Mouse (Mus musculus): Measurements from ENCODE around the gene Gtf3c4.

Gtf3c4 gene

DNA sequence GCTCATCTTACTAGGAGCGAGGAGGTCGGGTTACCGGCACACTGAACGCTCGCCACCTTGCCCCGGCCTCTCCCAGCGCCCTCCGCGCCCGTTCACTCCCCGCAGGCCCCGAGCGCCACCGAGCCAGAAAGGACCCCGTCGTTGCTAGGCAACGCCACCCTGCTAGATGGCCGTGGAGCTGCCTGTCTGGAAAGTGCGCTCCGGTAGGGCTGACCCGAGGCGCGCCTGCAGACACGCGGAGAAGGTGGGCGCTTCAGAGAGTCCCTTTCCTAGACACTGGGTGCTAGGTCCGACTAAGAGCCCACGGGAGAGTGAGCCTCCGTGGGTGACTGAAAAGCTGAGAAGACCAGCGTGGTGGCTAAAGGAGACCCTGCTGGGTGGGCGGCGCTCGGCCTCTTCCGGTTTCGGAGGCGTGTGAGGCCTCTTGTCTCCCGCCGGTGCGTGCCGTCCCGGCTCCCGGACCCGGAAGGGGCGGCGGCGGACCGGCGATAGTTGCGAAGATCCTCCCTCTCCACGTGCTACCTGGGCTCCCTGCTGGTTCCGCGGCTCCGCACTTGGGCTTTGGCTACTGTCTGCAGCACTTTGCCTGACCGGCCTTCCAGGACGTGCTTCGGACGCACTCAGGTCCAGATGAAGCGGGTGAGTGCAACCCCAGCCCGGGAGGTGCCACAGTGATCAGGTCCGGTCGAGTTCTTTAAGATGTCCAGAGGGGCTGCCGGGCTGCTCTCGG lies at the start of gene Gtf3c4, which contains the start of gene Ddx31:
Gene Gtf3c4, minus strand, starts transcription at position 139 of the 730 bp plus-strand sequence.
Gene Ddx31, plus strand, starts transcription at position 185 of the 730 bp plus-strand sequence.
- DNase-seq (ENCODE audit: low read depth, low spot score), result peak; percentile 96

GRCm38 (mm10) chr2:28884914-28885313 lies 44.8 kb upstream of the Gtf3c4 start:
- DNase-seq (ENCODE audit: low read depth, low spot score), result no peak

- DNase-seq (ENCODE audit: low read depth, low spot score), result no peak
Observed at GRCm38 (mm10) chr2:28882826-28883485, 42.8 kb upstream of the Gtf3c4 start.

- no peak for DNase-seq (ENCODE audit: low read depth, low spot score)
Observed at GRCm38 (mm10) chr2:28882047-28882446, 41.9 kb upstream of the Gtf3c4 start.

GRCm38 (mm10) chr2:28881275-28881674 lies 41.1 kb upstream of the Gtf3c4 start:
- no peak for DNase-seq (ENCODE audit: low read depth, low spot score)

DNA sequence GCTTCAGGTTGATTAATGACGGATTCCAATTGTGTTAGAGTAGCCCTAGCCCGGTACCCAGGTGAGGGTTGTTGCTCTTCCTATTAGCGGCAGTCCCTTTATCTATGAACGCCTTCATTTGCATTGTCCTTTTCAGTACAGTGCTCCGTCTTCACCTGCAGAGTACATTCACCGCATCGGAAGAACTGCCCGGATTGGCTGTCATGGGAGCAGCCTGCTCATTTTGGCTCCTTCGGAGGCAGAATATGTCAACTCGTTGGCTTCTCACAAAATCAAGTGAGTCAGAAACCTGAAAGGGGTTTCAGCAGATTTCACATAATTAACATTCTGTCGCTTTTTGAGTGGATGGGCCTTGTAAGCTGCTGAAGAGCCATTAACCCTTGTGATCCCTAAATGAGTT lies 35.4 kb upstream of the Gtf3c4 start:
- no peak for DNase-seq (ENCODE audit: low read depth, low spot score)

- no peak for DNase-seq (ENCODE audit: low read depth, low spot score)
Observed at GRCm38 (mm10) chr2:28867495-28867894, 27.3 kb upstream of the Gtf3c4 start.

GRCm38 (mm10) chr2:28863857-28864256 lies 23.7 kb upstream of the Gtf3c4 start:
- DNase-seq (ENCODE audit: low read depth, low spot score), result peak; percentile 26

DNA sequence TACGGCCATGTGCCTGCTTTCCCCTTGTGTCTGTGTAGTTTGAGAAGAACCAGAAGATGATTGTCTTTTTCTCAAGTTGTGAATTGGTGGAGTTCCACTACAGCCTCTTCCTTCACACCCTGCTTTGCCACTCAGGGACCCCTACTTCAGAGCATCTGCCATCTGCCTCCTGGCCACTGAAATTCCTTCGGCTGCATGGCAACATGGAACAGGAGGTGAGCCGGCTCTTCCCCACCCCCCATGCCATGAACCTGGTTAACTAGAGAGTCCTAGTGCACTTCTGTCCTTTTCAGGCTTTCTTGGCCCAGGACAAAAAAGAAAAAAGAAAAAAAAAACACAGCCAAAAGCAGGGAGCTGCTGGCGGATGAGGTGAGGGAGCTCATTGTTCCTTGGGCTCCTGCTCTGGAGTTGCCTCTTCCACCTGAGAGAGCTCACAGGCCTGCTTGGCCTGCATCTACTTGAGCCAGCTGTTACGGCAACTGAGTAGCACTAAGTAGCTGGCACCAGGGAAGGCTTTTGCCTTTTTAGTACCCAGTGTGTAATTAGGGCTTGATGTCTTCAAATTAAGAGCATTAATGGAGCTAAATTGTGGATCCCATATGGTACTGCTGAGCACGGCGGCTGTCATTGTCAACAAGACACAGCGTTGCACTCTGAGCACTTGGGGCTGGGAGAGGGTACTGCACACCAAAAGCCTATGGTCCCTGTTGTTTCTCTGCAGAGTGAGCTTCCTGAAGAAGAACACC lies 20.7 kb upstream of the Gtf3c4 start:
- DNase-seq (ENCODE audit: low read depth, low spot score), result no peak

GRCm38 (mm10) chr2:28859303-28859702 lies 19.1 kb upstream of the Gtf3c4 start:
- no peak for DNase-seq (ENCODE audit: low read depth, low spot score)

GRCm38 (mm10) chr2:28855773-28856172 lies 15.6 kb upstream of the Gtf3c4 start:
- DNase-seq (ENCODE audit: low read depth, low spot score), result no peak

DNA sequence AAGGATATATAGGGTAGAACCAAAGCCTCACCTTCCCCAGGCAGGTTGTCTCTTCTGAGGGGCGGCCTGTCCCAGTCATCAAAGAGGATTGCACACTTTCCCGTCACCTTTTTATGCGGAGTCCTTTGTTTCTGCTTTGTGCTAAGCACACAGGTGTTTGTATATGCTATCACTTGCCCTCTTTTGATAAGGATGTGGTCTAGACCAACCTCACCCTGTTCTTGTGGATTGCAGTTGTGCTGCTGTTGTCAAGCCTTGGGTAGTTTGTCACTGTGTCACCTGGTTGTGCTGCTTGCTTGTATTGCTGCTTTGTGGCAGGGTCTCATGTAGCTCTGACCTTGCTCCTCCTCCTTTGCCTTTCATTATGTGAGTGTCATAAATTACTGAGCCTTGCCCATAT lies 12.4 kb upstream of the Gtf3c4 start:
- DNase-seq (ENCODE audit: low read depth, low spot score), result no peak

DNA sequence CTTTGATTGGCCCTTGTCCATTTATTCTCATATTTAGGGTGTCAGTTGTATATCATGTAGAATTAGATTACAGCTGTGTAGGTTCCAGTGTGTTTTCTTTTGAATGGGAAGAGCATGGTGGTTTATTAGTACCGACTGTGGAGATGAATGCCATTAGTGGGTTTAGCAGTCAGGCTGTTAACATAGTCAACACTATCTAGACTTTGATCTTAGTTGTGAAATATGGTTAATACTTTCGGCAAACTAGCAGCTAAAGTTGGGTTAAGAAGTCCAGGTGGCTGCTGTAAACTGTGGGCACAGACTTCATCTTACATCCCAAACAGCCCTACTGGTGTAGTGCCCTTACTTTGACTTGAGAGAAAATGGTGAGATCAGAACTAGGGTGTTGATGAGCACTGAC lies 8.7 kb upstream of the Gtf3c4 start:
- no peak for DNase-seq (ENCODE audit: low read depth, low spot score)

DNA sequence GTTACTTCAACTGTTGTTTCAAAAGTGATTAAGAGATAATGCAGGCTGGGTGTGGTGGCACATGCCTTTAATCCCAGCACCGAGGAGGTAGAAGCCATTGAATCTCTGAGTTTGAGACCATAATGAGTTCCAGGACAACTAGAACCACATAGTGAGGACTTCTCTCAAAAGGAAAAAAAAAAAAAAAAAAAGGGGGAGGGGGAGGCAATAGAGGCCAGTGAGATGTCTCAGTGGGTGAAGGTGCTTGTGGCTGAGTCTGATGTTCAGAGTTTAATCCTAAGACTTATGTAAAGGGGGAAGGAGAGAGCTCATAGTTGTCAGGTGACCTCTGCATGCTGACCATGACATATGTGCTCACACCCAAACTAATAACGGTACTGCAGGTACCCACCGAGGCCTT lies 1.9 kb upstream of the Gtf3c4 start:
- no peak for DNase-seq (ENCODE audit: low read depth, low spot score)

DNA sequence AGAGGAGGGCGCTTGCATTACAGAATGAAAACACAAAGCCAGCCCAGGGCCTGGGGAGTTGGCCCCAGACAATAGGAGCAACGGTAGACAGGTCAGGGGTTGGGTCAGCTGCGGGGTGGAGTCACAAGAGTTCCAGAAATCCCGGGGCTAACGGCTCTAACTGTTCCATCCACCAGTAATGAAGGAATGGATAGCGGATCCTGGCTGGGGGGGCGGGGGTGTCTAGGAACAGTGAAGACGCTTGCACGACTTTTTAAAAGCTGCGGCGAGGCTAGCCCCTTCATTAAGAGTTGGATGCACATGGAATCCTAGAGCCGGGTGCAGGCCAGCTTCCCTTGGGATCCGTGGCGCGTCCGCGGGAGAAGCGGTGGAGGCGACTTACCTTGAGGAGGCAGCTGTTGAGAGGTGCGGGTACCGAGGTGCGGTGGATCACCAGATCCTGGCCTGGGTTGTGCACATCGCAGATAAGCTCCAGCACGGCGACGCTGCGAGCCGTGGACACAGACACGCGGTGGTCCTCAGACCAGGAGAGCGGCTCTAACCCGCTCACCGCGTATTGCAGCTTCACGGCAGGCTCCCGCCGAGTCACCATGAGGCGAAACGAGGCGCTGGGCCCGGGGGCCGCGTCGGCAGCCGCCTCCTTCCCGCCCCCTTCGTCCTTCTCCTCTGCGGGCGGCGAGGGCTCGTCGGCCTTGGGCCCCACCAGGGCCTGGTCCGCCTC lies 499 bp downstream of the Gtf3c4 start:
- DNase-seq (ENCODE audit: low read depth, low spot score), result peak; percentile 9

GRCm38 (mm10) chr2:28836181-28836940 lies 3.8 kb downstream of the Gtf3c4 start:
- DNase-seq (ENCODE audit: low read depth, low spot score), result no peak

GRCm38 (mm10) chr2:28829265-28829664 lies 10.9 kb downstream of the Gtf3c4 start:
- no peak for DNase-seq (ENCODE audit: low read depth, low spot score)

- no peak for DNase-seq (ENCODE audit: low read depth, low spot score)
Observed at GRCm38 (mm10) chr2:28818866-28819265, 21.3 kb downstream of the Gtf3c4 start.

- DNase-seq (ENCODE audit: low read depth, low spot score), result no peak
Observed at GRCm38 (mm10) chr2:28810260-28811013, 29.7 kb downstream of the Gtf3c4 start.

GRCm38 (mm10) chr2:28808841-28809240 lies 31.3 kb downstream of the Gtf3c4 start:
- no peak for DNase-seq (ENCODE audit: low read depth, low spot score)
